Mouse (Mus musculus): Measurements from ENCODE around the gene Gm20388. TPM values are rescaled to one million over a fixed set of nuclear protein-coding genes. Genes with fewer than 3 reads are reported as not detected.

Gm20388 gene
- polyA plus RNA-seq, 1 experiment, result 23.9 TPM

- Histone ChIP-seq H3K4me1 (ENCODE audit: control insufficient read depth, insufficient read depth, low read length) (no peaks in the 10 kb centered on the region), H3K4me3 (ENCODE audit: insufficient read depth, low read length) (no peak overlapping the region), H3K27ac (ENCODE audit: insufficient read depth, low read length) (no peak overlapping the region)
- no peak for TF ChIP-seq CTCF (IDR thresholded peaks at IDR 0.05; ENCODE audit: extremely low read depth, insufficient read depth, low read length)
- TF ChIP-seq POLR2A (IDR thresholded peaks at IDR 0.05; ENCODE audit: extremely low read depth, insufficient read depth, low read length), result no peak
These were observed 1550.6 kb downstream of the Gm20388 start for GRCm38 (mm10) chr8:121461192-121461591.

GRCm38 (mm10) chr8:121462092-121462491, 1551.5 kb downstream of the Gm20388 start:
- TF ChIP-seq POLR2A (IDR thresholded peaks at IDR 0.05; ENCODE audit: extremely low read depth, insufficient read depth, low read length) (no peak), CTCF (IDR thresholded peaks at IDR 0.05; ENCODE audit: extremely low read depth, insufficient read depth, low read length) (no peak)
- H3K4me3 ChIP-seq (ENCODE audit: insufficient read depth, low read length), result no peak overlapping the region
- no peaks in the 10 kb centered on the region for H3K4me1 ChIP-seq (ENCODE audit: control insufficient read depth, insufficient read depth, low read length)
- H3K27ac ChIP-seq (ENCODE audit: insufficient read depth, low read length), result no peak overlapping the region

GRCm38 (mm10) chr8:121468083-121469071, 1557.7 kb downstream of the Gm20388 start:
- no peak overlapping the region for H3K4me3 ChIP-seq (ENCODE audit: insufficient read depth, low read length)
- TF ChIP-seq CTCF (IDR thresholded peaks at IDR 0.05; ENCODE audit: extremely low read depth, insufficient read depth, low read length) (no peak), POLR2A (IDR thresholded peaks at IDR 0.05; ENCODE audit: extremely low read depth, insufficient read depth, low read length) (no peak)
- H3K4me1 ChIP-seq (ENCODE audit: control insufficient read depth, insufficient read depth, low read length), result no peaks in the 10 kb centered on the region
- H3K27ac ChIP-seq (ENCODE audit: insufficient read depth, low read length), result no peak overlapping the region

DNA sequence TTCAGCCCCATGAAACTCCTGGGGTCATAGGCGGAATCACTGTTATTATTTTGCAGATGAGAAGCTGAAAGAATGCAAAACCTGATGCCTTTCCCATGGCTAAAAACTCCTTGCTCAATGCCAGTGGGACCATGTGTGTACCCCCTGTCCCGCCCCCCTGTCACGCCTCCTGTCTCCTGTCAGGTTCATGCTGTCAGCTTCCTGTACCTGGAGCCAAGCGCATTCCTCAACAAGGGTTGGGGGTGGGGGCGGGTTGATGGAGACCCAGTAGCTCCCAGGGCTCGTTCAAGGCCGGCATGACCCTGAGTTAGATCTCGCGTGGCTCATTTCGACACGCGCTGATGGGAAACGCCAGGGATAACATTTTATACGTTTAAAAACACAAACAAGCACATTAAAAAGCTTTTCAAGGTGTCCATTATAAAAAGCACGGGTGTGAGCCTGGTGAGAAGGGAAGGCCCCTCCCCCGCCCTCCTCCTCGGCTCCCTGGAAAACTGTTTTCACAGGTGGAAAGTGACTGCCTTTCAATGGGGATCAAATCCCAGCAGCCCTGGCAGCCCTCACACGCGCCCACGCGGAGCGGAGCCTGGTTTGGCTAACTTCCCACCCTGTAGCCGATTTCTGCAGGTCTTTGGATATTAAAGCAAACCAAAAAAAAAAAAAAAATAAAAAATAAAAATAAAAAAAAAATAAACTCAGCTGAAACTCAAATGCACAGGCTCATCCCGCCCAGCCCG, 1563.7 kb downstream of the Gm20388 start:
- Histone ChIP-seq H3K27ac (ENCODE audit: insufficient read depth, low read length) (no peak overlapping the region), H3K4me3 (ENCODE audit: insufficient read depth, low read length) (no peak overlapping the region), H3K4me1 (ENCODE audit: control insufficient read depth, insufficient read depth, low read length) (no peaks in the 10 kb centered on the region)
- TF ChIP-seq POLR2A (IDR thresholded peaks at IDR 0.05; ENCODE audit: extremely low read depth, insufficient read depth, low read length) (no peak), CTCF (IDR thresholded peaks at IDR 0.05; ENCODE audit: extremely low read depth, insufficient read depth, low read length) (no peak)

GRCm38 (mm10) chr8:121474898-121475284, 1564.2 kb downstream of the Gm20388 start:
- TF ChIP-seq POLR2A (IDR thresholded peaks at IDR 0.05; ENCODE audit: extremely low read depth, insufficient read depth, low read length), result no peak
- H3K27ac ChIP-seq (ENCODE audit: insufficient read depth, low read length), result no peak overlapping the region

DNA sequence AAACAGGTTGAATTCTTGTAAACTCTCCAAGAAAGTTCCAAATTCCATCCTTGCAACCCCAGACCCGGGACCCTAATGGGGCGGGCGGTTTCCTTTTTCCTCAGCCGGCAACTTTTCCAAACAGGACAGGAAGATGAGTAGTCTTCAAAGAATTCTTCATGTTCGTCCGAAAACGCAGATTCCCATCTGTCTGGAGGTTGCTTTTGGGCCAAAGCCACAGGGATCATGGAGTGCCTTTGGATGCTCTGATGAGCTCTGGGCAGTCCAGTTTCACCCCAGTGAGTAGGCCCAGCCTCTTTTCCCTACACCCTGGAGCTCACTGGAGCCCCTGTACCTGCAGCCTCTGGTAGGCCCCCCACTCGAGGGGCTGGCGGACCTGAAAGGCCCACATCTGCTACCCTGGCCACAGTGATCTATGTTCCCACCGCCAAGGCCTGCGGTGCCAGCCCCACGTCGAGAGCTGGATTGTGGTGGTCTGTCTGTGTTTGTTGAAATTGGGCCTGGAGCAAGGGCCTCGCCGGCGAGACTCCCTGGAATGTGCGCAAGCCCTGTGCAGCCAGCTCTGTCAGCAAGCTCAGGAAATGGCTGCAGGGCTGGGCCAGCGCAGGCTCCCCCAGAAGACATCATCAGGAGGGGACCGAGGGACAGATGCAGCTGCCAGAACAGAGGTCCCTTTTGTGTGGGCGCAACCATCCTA, 1567.4 kb downstream of the Gm20388 start:
- no peak for TF ChIP-seq CTCF (IDR thresholded peaks at IDR 0.05; ENCODE audit: extremely low read depth, insufficient read depth, low read length)
- no peak for TF ChIP-seq POLR2A (IDR thresholded peaks at IDR 0.05; ENCODE audit: extremely low read depth, insufficient read depth, low read length)
- H3K4me3 ChIP-seq (ENCODE audit: insufficient read depth, low read length), result no peak overlapping the region
- H3K27ac ChIP-seq (ENCODE audit: insufficient read depth, low read length), result 0 out of 2 replicates have a peak overlapping the region, but pooled peaks have one; percentile 50
- no peaks in the 10 kb centered on the region for H3K4me1 ChIP-seq (ENCODE audit: control insufficient read depth, insufficient read depth, low read length)

More at GRCm38 (mm10) chr8:121474898-121475284, 1564.2 kb downstream of the Gm20388 start:
- Histone ChIP-seq H3K4me1 (ENCODE audit: control insufficient read depth, insufficient read depth, low read length) (no peaks in the 10 kb centered on the region), H3K4me3 (ENCODE audit: insufficient read depth, low read length) (no peak overlapping the region)

GRCm38 (mm10) chr8:121479144-121479543, 1568.5 kb downstream of the Gm20388 start:
- TF ChIP-seq POLR2A (IDR thresholded peaks at IDR 0.05; ENCODE audit: extremely low read depth, insufficient read depth, low read length) (no peak), CTCF (IDR thresholded peaks at IDR 0.05; ENCODE audit: extremely low read depth, insufficient read depth, low read length) (no peak)
- Histone ChIP-seq H3K4me1 (ENCODE audit: control insufficient read depth, insufficient read depth, low read length) (no peaks in the 10 kb centered on the region), H3K27ac (ENCODE audit: insufficient read depth, low read length) (no peak overlapping the region), H3K4me3 (ENCODE audit: insufficient read depth, low read length) (no peak overlapping the region)

GRCm38 (mm10) chr8:121480411-121481031, 1569.9 kb downstream of the Gm20388 start:
- no peak overlapping the region for H3K27ac ChIP-seq (ENCODE audit: insufficient read depth, low read length)
- no peaks in the 10 kb centered on the region for H3K4me1 ChIP-seq (ENCODE audit: control insufficient read depth, insufficient read depth, low read length)
- H3K4me3 ChIP-seq (ENCODE audit: insufficient read depth, low read length), result no peak overlapping the region
- TF ChIP-seq CTCF (IDR thresholded peaks at IDR 0.05; ENCODE audit: extremely low read depth, insufficient read depth, low read length), result no peak

Data from cortical plate, adult 2 months (tissue).